Mouse (Mus musculus): Measurements from ENCODE around the gene Mttp.

DNA sequence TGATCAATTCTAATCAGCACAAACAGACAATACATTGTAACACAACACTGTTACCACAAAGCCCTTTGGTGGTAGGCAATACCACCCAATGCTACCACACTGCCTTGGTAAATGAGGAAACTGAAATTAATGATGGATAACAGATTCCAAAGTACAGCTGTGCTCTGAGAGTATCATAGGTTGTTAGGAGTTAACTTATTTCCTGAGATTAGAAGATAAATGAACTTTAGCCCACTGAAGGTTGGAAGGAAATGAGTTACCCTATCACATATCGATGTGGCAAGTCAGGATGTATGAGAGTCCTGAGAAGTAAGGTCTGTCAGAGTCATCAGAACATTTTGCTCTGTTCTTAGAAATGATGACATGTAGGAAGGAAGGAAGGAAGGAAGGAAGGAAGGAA, 10.2 kb downstream of the Mttp start:
- TF ChIP-seq GATA1 (IDR thresholded peaks at IDR 0.05; ENCODE audit: low read length) = no peak
- no peak for TF ChIP-seq TAL1 (IDR thresholded peaks at IDR 0.05; ENCODE audit: low read length)
